Comparison of ENCODE assay signal across 8 mouse cellular contexts in genomic region chr5:144767106-144767798, GRCm38 (mm10). TPM values are rescaled to one million over a fixed set of nuclear protein-coding genes. Genes with fewer than 3 reads are reported as not detected.
DNase-seq lines count a peak whose midpoint lies in the region; ATAC-seq and TF ChIP-seq lines count a peak whose summit lies in the region.
"Not testable (repeated sequence)": the region's sequence is repeated elsewhere in the genome, so short reads cannot be mapped to it uniquely, and the experiment has no call there.

Trrap (plus strand) TSS chr5:144767732.

- intact Hi-C loops in left cerebral cortex, adult 2 months (cut with DNase I), result not testable (repeated sequence)

- not testable (repeated sequence) for TF ChIP-seq POLR2A in lung, adult 2 months (IDR thresholded peaks at IDR 0.05; ENCODE audit: borderline replicate concordance, extremely low read depth, low read depth, low read length)

- H3K9me3 ChIP-seq in forebrain, embryonic 13.5 days (replicated peaks); heart, embryonic 11.5 days (replicated peaks; ENCODE audit: control insufficient read depth, low read length); neural tube, embryonic 11.5 days (ENCODE audit: control insufficient read depth, low read length): not testable (repeated sequence)

- 80% methylated on average over 13 of the region's 15 CpGs for WGBS in forebrain, embryonic 13.5 days
- WGBS in heart, embryonic 11.5 days (ENCODE audit: insufficient replicate concordance), result 79% methylated on average over 14 of the region's 15 CpGs
- 80% methylated on average over 12 of the region's 15 CpGs for WGBS in lung, adult 2 months
- WGBS in neural tube, embryonic 11.5 days, result 85% methylated on average over 14 of the region's 15 CpGs

- peaks cover 18% of the 10 kb centered on the region for H3K36me3 ChIP-seq in forebrain, embryonic 13.5 days (ENCODE audit: poor library complexity, severe bottlenecking)
- not testable (repeated sequence) for H3K36me3 ChIP-seq in heart, embryonic 11.5 days (ENCODE audit: control insufficient read depth, insufficient read depth, low read length); neural tube, embryonic 11.5 days (ENCODE audit: control insufficient read depth, insufficient read depth, low read length)

- H3K9ac ChIP-seq in forebrain, embryonic 13.5 days, result peak within 1 kb of the TSS; percentile 94
- H3K9ac ChIP-seq in heart, embryonic 11.5 days (ENCODE audit: low read depth, low read length), result peak within 1 kb of the TSS; percentile 95
- H3K9ac ChIP-seq in neural tube, embryonic 11.5 days (ENCODE audit: low read length), result peak within 1 kb of the TSS; percentile 94

- H3K4me3 ChIP-seq in brown adipose tissue, adult 24 weeks (ENCODE audit: insufficient read depth, low read depth, low read length), result peak within 1 kb of the TSS; percentile 96
- peak within 1 kb of the TSS; percentile 81 for H3K4me3 ChIP-seq in forebrain, embryonic 13.5 days
- H3K4me3 ChIP-seq in heart, embryonic 11.5 days (ENCODE audit: low read depth, low read length), result peak within 1 kb of the TSS; percentile 63
- peak within 1 kb of the TSS; percentile 83 for H3K4me3 ChIP-seq in left cerebral cortex, adult 2 months
- H3K4me3 ChIP-seq in lung, adult 2 months (replicated peaks; ENCODE audit: extremely low read depth, low read depth, low read length), result peak within 1 kb of the TSS; percentile 96
- peak within 1 kb of the TSS; percentile 85 for H3K4me3 ChIP-seq in neural tube, embryonic 11.5 days (ENCODE audit: low read depth, low read length)

- not testable (repeated sequence) for TF ChIP-seq CTCF in left cerebral cortex, adult 2 months (IDR thresholded peaks at IDR 0.05); lung, adult 2 months (IDR thresholded peaks at IDR 0.05; ENCODE audit: insufficient read depth, low read length)

- peak; percentile 13 for DNase-seq in induced T-regulatory cell, adult 2 months (ENCODE audit: low read depth)
- DNase-seq in left cerebral cortex, adult 2 months (ENCODE audit: extremely low spot score in 1 of 2, low spot score in 2 of 2); lung, adult 2 months; neural tube, embryonic 11.5 days (ENCODE audit: low spot score): not testable (repeated sequence)

- H3K4me1 ChIP-seq in brown adipose tissue, adult 24 weeks (ENCODE audit: control insufficient read depth, insufficient read depth, insufficient read length, low read length); heart, embryonic 11.5 days (ENCODE audit: control insufficient read depth, insufficient read depth, low read length); lung, adult 2 months (ENCODE audit: control insufficient read depth, insufficient read depth, low read length); neural tube, embryonic 11.5 days (ENCODE audit: control insufficient read depth, insufficient read depth, low read length): not testable (repeated sequence)
- H3K4me1 ChIP-seq in forebrain, embryonic 13.5 days, result peaks cover 17% of the 10 kb centered on the region

- peak within 1 kb of the TSS; percentile 98 for H3K27ac ChIP-seq in brown adipose tissue, adult 24 weeks (replicated peaks; ENCODE audit: low read depth, low read length)
- peak within 1 kb of the TSS; percentile 95 for H3K27ac ChIP-seq in forebrain, embryonic 13.5 days
- peak within 1 kb of the TSS; percentile 82 for H3K27ac ChIP-seq in heart, embryonic 11.5 days (ENCODE audit: low read depth, low read length)
- peak within 1 kb of the TSS; percentile 99 for H3K27ac ChIP-seq in left cerebral cortex, adult 2 months
- peak within 1 kb of the TSS; percentile 90 for H3K27ac ChIP-seq in neural tube, embryonic 11.5 days (ENCODE audit: low read depth, low read length)

- peak within 1 kb of the TSS; percentile 83 for H3K4me2 ChIP-seq in forebrain, embryonic 13.5 days
- peak within 1 kb of the TSS; percentile 63 for H3K4me2 ChIP-seq in heart, embryonic 11.5 days
- H3K4me2 ChIP-seq in neural tube, embryonic 11.5 days (ENCODE audit: low read depth), result peak within 1 kb of the TSS; percentile 81

- ATAC-seq in CD4-positive, CD25-positive, alpha-beta regulatory T cell, adult 4 months, result not testable (repeated sequence)
- peak; percentile 8; the same call in 1 of the 2 replicates for ATAC-seq in forebrain, embryonic 13.5 days
- ATAC-seq in heart, embryonic 11.5 days (replicated peaks; ENCODE audit: insufficient number of reproducible peaks, low FRiP score, low TSS enrichment), result peak; percentile 4; the same call in 1 of the 2 replicates
- ATAC-seq in neural tube, embryonic 11.5 days (ENCODE audit: insufficient read depth, low FRiP score, low TSS enrichment), result peak; percentile 18

- not testable (repeated sequence) for H3K27me3 ChIP-seq in forebrain, embryonic 13.5 days; heart, embryonic 11.5 days (ENCODE audit: control insufficient read depth, insufficient read depth, low read length); neural tube, embryonic 11.5 days (ENCODE audit: control insufficient read depth, insufficient read depth, low read length)

RNA-seq across cellular contexts. Expression of gene Trrap, which starts in this region (rescaled TPM):
- 100 to 1,000 TPM in 1 of 2 experiments, 10 to 100 TPM in 1; 65.1 to 109 TPM for polyA plus RNA-seq in CD4-positive, CD25-positive, alpha-beta regulatory T cell, adult 4 months (2017; shearing (Covaris generic))
- 12.9 and 13.5 TPM in 2 replicates for polyA plus RNA-seq in brown adipose tissue, adult 24 weeks (2012; ENCODE audit: insufficient read depth, insufficient read length, missing spikeins)
- polyA plus RNA-seq in forebrain, embryonic 13.5 days (2015; fragmentation: Nextera tagmentation; extraction: Ambion mirVana), result 80.9 and 82.1 TPM in 2 replicates
- polyA plus RNA-seq in heart, embryonic 11.5 days (2014; fragmentation: Nextera tagmentation; extraction: Ambion mirVana), result 62.6 and 75.7 TPM in 2 replicates
- total RNA-seq in left cerebral cortex, adult 2 months (2021), result 100 to 1,000 TPM; 169 to 170 TPM
- polyA plus RNA-seq in lung, adult 2 months (2012; rRNA removed), result 74.2 and 91.6 TPM in 2 replicates
- 96.8 and 99.2 TPM in 2 replicates for polyA plus RNA-seq in neural tube, embryonic 11.5 days (2014; fragmentation: Nextera tagmentation; extraction: Ambion mirVana)
